Mouse (Mus musculus) midbrain, embryonic 12.5 days (tissue): Measurements from ENCODE around the gene Pheta1. TPM values are rescaled to one million over a fixed set of nuclear protein-coding genes. Genes with fewer than 3 reads are reported as not detected.

Source experiments
- ATAC-seq: fragments of 200-750 bp; cut with Nextera tagmentation; 2 replicates; pipeline ENCODE4 v1.8.0; 2017; ENCODE audit warnings: low read depth, moderate TSS enrichment, moderate library complexity; ENCODE audit not compliant: low FRiP score
- H3K27ac ChIP-seq: fragments of 300-500 bp; sonication (generic); replicated peaks from 2 replicates; pipeline ENCODE4 v1.5.1; 2016; ENCODE audit warnings: mild to moderate bottlenecking
- H3K27me3 ChIP-seq: fragments of 300-500 bp; sonication (generic); 2 replicates; pipeline ENCODE4 v1.6.1; 2016; ENCODE audit warnings: mild to moderate bottlenecking
- H3K36me3 ChIP-seq: fragments of 300-500 bp; sonication (generic); 2 replicates; pipeline ENCODE4 v1.6.1; 2016
- H3K4me1 ChIP-seq: fragments of 300-500 bp; sonication (generic); 2 replicates; pipeline ENCODE4 v1.6.1; 2016
- H3K4me2 ChIP-seq: fragments of 300-500 bp; sonication (generic); replicated peaks from 2 replicates; pipeline ENCODE4 v1.6.1; 2016; ENCODE audit warnings: mild to moderate bottlenecking, moderate library complexity
- H3K4me3 ChIP-seq: fragments of 300-500 bp; sonication (generic); 2 replicates; pipeline ENCODE4 v1.5.1; 2016; ENCODE audit warnings: mild to moderate bottlenecking
- H3K9ac ChIP-seq: fragments of 300-500 bp; sonication (generic); replicated peaks from 2 replicates; pipeline ENCODE4 v1.6.1; 2016; ENCODE audit warnings: mild to moderate bottlenecking, moderate library complexity
- H3K9me3 ChIP-seq: fragments of 300-500 bp; sonication (generic); 2 replicates; pipeline ENCODE4 v1.6.1; 2016; ENCODE audit warnings: mild to moderate bottlenecking
- WGBS: fragments of 180-500 bp; shearing (Covaris S2); methylation state at CpG from one replicate; pipeline ENCODE4 v1.1.7; 2016; 5-methylcytosine and 5-hydroxymethylcytosine counted together
- polyA plus RNA-seq: library from polyadenylated mRNA; unstranded; fragments of >200 nt; fragmentation: Nextera tagmentation; extraction: Ambion mirVana; gene quantifications from 2 replicates; pipeline ENCODE4 v1.2.1, GENCODE M21; 2016

Gene Pheta1
- polyA plus RNA-seq, 1 experiment from 2014 or later, result 53.5 TPM

GRCm38 (mm10) chr5:121818401-121818800 is 30.4 kb upstream of the Pheta1 start:
- H3K36me3 ChIP-seq, result peaks cover 71% of the 10 kb centered on the region

GRCm38 (mm10) chr5:121818862-121819261 is 29.9 kb upstream of the Pheta1 start:
- no peaks in the 10 kb centered on the region for H3K9me3 ChIP-seq
- peaks cover 67% of the 10 kb centered on the region for H3K36me3 ChIP-seq
- 97% methylated on average over 4 of the region's 4 CpGs for WGBS
- no peak for ATAC-seq
- H3K4me2 ChIP-seq, result no peak overlapping the region
- H3K27ac ChIP-seq, result no peak overlapping the region
- H3K4me1 ChIP-seq, result no peaks in the 10 kb centered on the region
- H3K4me3 ChIP-seq, result no peak overlapping the region
- H3K9ac ChIP-seq, result no peak overlapping the region
- H3K27me3 ChIP-seq, result no peaks in the 10 kb centered on the region

More at GRCm38 (mm10) chr5:121818401-121818800, 30.4 kb upstream of the Pheta1 start:
- Histone ChIP-seq H3K9me3 (no peaks in the 10 kb centered on the region), H3K4me1 (no peaks in the 10 kb centered on the region), H3K4me3 (no peak overlapping the region), H3K27me3 (no peaks in the 10 kb centered on the region), H3K9ac (no peak overlapping the region), H3K27ac (no peak overlapping the region), H3K4me2 (no peak overlapping the region)
- ATAC-seq, result no peak
- 96% methylated on average over 7 of the region's 7 CpGs for WGBS

GRCm38 (mm10) chr5:121819559-121819958 is 29.2 kb upstream of the Pheta1 start:
- Histone ChIP-seq H3K4me2 (no peak overlapping the region), H3K4me3 (no peak overlapping the region), H3K9me3 (no peaks in the 10 kb centered on the region), H3K36me3 (peaks cover 60% of the 10 kb centered on the region), H3K4me1 (no peaks in the 10 kb centered on the region), H3K27me3 (no peaks in the 10 kb centered on the region), H3K9ac (no peak overlapping the region), H3K27ac (no peak overlapping the region)
- ATAC-seq, result no peak
- 96% methylated on average over 5 of the region's 5 CpGs for WGBS

- no peak overlapping the region for H3K9ac ChIP-seq
- no peak overlapping the region for H3K27ac ChIP-seq
- no peaks in the 10 kb centered on the region for H3K4me1 ChIP-seq
- no peak overlapping the region for H3K4me3 ChIP-seq
- peaks cover 56% of the 10 kb centered on the region for H3K36me3 ChIP-seq
- H3K4me2 ChIP-seq, result no peak overlapping the region
- 93% methylated on average over 2 of the region's 2 CpGs for WGBS
- H3K9me3 ChIP-seq, result no peaks in the 10 kb centered on the region
- ATAC-seq, result no peak
- no peaks in the 10 kb centered on the region for H3K27me3 ChIP-seq
These were observed 28.6 kb upstream of the Pheta1 start for GRCm38 (mm10) chr5:121820161-121820560.

- Histone ChIP-seq H3K9ac (no peak overlapping the region), H3K4me1 (no peaks in the 10 kb centered on the region), H3K27me3 (no peaks in the 10 kb centered on the region), H3K9me3 (no peaks in the 10 kb centered on the region), H3K36me3 (peaks cover 52% of the 10 kb centered on the region), H3K27ac (no peak overlapping the region), H3K4me2 (no peak overlapping the region), H3K4me3 (no peak overlapping the region)
- WGBS, result 93% methylated on average over 3 of the region's 3 CpGs
- no peak for ATAC-seq
These were observed 28.1 kb upstream of the Pheta1 start for GRCm38 (mm10) chr5:121820657-121821056.

- no peak overlapping the region for H3K9ac ChIP-seq
- ATAC-seq, result no peak
- H3K27ac ChIP-seq, result no peak overlapping the region
- no peaks in the 10 kb centered on the region for H3K27me3 ChIP-seq
- no peak overlapping the region for H3K4me3 ChIP-seq
- peaks cover 47% of the 10 kb centered on the region for H3K36me3 ChIP-seq
- no peaks in the 10 kb centered on the region for H3K4me1 ChIP-seq
- H3K9me3 ChIP-seq, result no peaks in the 10 kb centered on the region
- no peak overlapping the region for H3K4me2 ChIP-seq
- WGBS, result 91% methylated on average over 5 of the region's 5 CpGs
These were observed 27.7 kb upstream of the Pheta1 start for GRCm38 (mm10) chr5:121821116-121821515.

GRCm38 (mm10) chr5:121821552-121821951 is 27.2 kb upstream of the Pheta1 start:
- Histone ChIP-seq H3K4me2 (no peak overlapping the region), H3K36me3 (peaks cover 43% of the 10 kb centered on the region), H3K27me3 (0 out of 2 replicates have a peak, but pooled peaks cover 3% of the 10 kb centered on the region), H3K4me3 (no peak overlapping the region), H3K9ac (no peak overlapping the region), H3K9me3 (no peaks in the 10 kb centered on the region), H3K27ac (no peak overlapping the region), H3K4me1 (no peaks in the 10 kb centered on the region)
- no peak for ATAC-seq
- WGBS, result 87% methylated on average over 5 of the region's 5 CpGs

GRCm38 (mm10) chr5:121822786-121823505 is 25.8 kb upstream of the Pheta1 start:
- no peak for ATAC-seq
- Histone ChIP-seq H3K27me3 (peaks cover 17% of the 10 kb centered on the region), H3K9me3 (no peaks in the 10 kb centered on the region), H3K9ac (no peak overlapping the region), H3K27ac (no peak overlapping the region; the same call in 1 of the 2 replicates), H3K4me2 (no peak overlapping the region), H3K4me1 (no peaks in the 10 kb centered on the region), H3K36me3 (peaks cover 32% of the 10 kb centered on the region), H3K4me3 (no peak overlapping the region)
- WGBS, result 84% methylated on average over 7 of the region's 7 CpGs

- Histone ChIP-seq H3K4me1 (peaks cover 6% of the 10 kb centered on the region), H3K4me2 (no peak overlapping the region), H3K36me3 (peaks cover 25% of the 10 kb centered on the region), H3K27ac (no peak overlapping the region), H3K4me3 (no peak overlapping the region), H3K9ac (no peak overlapping the region), H3K9me3 (no peaks in the 10 kb centered on the region), H3K27me3 (peaks cover 24% of the 10 kb centered on the region)
- 94% methylated on average over 1 of the region's 1 CpGs for WGBS
- no peak for ATAC-seq
These were observed 25.1 kb upstream of the Pheta1 start for GRCm38 (mm10) chr5:121823668-121824067.

- H3K4me2 ChIP-seq, result no peak overlapping the region
- H3K27me3 ChIP-seq, result peaks cover 28% of the 10 kb centered on the region
- 0 out of 2 replicates have a peak overlapping the region, but pooled peaks have one; percentile 0 for H3K27ac ChIP-seq
- H3K9me3 ChIP-seq, result no peaks in the 10 kb centered on the region
- no peak for ATAC-seq
- WGBS, result 64% methylated on average over 4 of the region's 4 CpGs
- peaks cover 20% of the 10 kb centered on the region for H3K36me3 ChIP-seq
- H3K4me3 ChIP-seq, result no peak overlapping the region
- no peak overlapping the region for H3K9ac ChIP-seq
- H3K4me1 ChIP-seq, result peaks cover 10% of the 10 kb centered on the region
These were observed 24.7 kb upstream of the Pheta1 start for GRCm38 (mm10) chr5:121824121-121824520.

GRCm38 (mm10) chr5:121825606-121826005 is 23.2 kb upstream of the Pheta1 start:
- peaks cover 14% of the 10 kb centered on the region for H3K4me1 ChIP-seq
- peaks cover 7% of the 10 kb centered on the region; the same call in 1 of the 2 replicates for H3K36me3 ChIP-seq
- no peak overlapping the region for H3K9ac ChIP-seq
- H3K9me3 ChIP-seq, result no peaks in the 10 kb centered on the region
- no peak overlapping the region for H3K4me2 ChIP-seq
- peaks cover 42% of the 10 kb centered on the region for H3K27me3 ChIP-seq
- WGBS, result 94% methylated on average over 3 of the region's 3 CpGs
- no peak overlapping the region for H3K4me3 ChIP-seq
- no peak for ATAC-seq
- H3K27ac ChIP-seq, result no peak overlapping the region

- no peak overlapping the region for H3K9ac ChIP-seq
- no peak overlapping the region for H3K27ac ChIP-seq
- peak overlapping the region; percentile 88 for H3K4me2 ChIP-seq
- H3K4me3 ChIP-seq, result no peak overlapping the region
- WGBS, result 81% methylated on average over 4 of the region's 4 CpGs
- 0 out of 2 replicates have a peak, but pooled peaks cover 3% of the 10 kb centered on the region for H3K36me3 ChIP-seq
- H3K9me3 ChIP-seq, result no peaks in the 10 kb centered on the region
- no peak for ATAC-seq
- H3K27me3 ChIP-seq, result peaks cover 49% of the 10 kb centered on the region
- H3K4me1 ChIP-seq, result peaks cover 18% of the 10 kb centered on the region
These were observed 20.9 kb upstream of the Pheta1 start for GRCm38 (mm10) chr5:121827876-121828275.
